Mouse (Mus musculus): ENCODE measurements around the gene Olfr1006.
"Not testable (repeated sequence)": the region's sequence is repeated elsewhere in the genome, so short reads cannot be mapped to it uniquely, and the experiment has no call there.

Olfr1006 gene

DNA sequence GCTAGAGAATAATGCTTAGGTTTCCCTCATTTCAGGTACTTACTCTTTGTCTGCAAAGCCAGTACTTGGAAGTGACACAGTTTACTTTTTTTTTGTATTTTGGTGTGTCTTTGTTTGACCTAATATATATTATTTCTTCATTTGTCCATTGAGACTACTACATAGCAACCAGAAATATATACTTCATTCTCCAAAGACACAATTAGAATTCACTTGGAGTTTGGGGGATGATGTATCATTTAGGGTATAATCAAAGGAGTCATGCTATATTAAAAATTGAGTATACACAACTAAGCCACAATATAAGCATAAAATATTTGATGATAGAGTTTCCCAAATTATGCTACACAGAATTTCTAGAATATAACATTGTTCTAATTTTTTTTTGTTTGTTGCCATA, at the start of gene Olfr1006:
Gene Olfr1006, minus strand, starts transcription at position 101 of the 400 bp plus-strand sequence.
- in situ Hi-C loops (cut with MseI, MboI), result no loop called here

DNA sequence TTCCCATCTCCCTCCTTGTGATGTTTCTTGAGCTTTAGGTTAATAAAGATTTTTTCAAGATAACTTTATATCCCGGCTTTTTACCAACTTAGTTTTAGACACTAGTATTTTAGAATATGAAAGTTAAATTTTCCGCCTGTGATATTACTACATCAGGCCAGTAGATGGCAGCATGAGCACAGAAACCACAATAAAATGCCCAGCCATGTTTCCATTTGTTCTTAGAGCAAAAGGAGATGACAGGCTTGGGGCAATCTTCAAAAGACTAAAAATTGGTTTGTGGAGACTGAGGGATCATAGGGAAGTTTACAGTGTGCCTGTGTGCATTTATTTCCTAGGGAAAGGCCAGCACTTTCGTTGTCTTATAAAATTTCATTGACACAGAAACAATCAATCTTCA, 47.2 kb upstream of the Olfr1006 start:
- in situ Hi-C loops (cut with MseI, MboI), result loop anchor here (5.0 to 25.0 kb wide), 2 partner anchors 737 kb away; partner anchors contain the start of genes Olfr1065 (in 1 of the 2) and Olfr1066 (in 1 of the 2)

- in situ Hi-C loops (cut with MseI, MboI), result no loop called here
Measured at GRCm38 (mm10) chr2:85715119-85715518, 36.6 kb upstream of the Olfr1006 start, which contains the start of gene Olfr1009. Olfr1009 (plus strand) TSS chr2:85715419.

DNA sequence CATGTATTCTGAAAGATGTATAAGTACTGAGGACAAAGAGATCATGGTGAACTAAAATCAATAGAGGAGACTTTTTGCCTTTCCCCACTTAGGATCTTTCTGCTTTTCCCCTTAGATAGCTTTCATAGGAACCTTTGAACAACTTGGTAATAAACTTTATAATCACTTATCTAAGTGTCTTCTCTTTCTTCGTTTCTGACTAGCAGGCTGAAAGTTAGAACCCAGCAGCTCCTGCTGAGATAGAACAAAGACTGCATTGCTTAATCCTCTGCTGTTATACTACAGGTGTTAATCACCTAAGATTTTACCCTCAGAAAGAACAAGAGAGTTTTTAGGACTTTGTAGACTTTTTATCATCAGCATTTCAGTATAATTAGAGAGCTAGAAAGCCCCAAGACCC, 32.6 kb upstream of the Olfr1006 start:
- in situ Hi-C loops (cut with MseI, MboI), result no loop called here

DNA sequence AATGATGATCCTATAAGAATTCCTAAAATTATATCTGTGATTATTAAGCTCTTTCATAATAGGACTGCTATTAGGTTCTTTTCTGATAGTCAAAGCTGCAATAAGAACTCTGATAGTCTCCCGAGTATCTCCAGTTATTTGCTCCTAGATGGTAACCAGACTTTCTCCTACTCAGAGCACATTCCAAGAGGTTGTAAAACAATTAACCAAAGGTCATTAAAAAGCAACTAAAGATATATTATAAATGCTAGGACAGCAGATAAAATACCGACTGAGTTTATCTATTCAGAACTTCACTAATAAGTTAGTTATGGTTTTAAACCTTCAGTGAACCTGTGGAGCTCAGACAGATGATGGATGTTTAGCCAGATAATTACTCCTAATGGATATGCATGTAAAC, 32.1 kb upstream of the Olfr1006 start:
- in situ Hi-C loops (cut with MseI, MboI), result not testable (repeated sequence)

- in situ Hi-C loops (cut with MseI, MboI), result no loop called here
Measured at GRCm38 (mm10) chr2:85689131-85689530, 10.6 kb upstream of the Olfr1006 start, which contains the start of gene Olfr1008. Olfr1008 (plus strand) TSS chr2:85689431.

GRCm38 (mm10) chr2:85664355-85664754, 14.2 kb downstream of the Olfr1006 start, which contains the start of gene Olfr154:
Olfr154 (minus strand) TSS chr2:85664455.
- in situ Hi-C loops (cut with MseI, MboI), result not testable (repeated sequence)

DNA sequence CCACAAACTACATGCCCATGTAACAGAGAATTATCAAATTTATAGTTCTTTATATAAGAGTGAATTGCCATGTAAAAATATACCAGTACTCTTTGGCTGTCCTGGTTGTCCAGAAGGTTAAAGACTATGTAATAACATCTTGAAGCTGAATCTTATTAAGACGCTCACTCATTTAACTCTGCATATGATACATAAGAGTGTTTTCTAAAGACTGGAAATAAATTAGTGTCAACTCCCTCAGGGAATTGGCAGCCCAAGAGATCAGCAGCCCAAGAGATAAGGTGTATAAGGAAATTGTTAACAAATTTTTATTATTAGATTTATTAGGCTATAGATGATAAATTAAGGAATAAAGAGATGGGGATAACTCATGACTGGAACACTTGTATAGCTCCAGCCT, 28.0 kb downstream of the Olfr1006 start, which contains the start of gene Olfr1002:
Gene Olfr1002, minus strand, starts transcription at position 101 of the 400 bp plus-strand sequence.
- in situ Hi-C loops (cut with MseI, MboI), result no loop called here

Measured in mouse trophoblast stem cell (cell line).